Mouse (Mus musculus): ENCODE results near the gene Gm14743.
"Not testable (repeated sequence)": the region's sequence is repeated elsewhere in the genome, so short reads cannot be mapped to it uniquely, and the experiment has no call there.

Gene Gm14743

DNA sequence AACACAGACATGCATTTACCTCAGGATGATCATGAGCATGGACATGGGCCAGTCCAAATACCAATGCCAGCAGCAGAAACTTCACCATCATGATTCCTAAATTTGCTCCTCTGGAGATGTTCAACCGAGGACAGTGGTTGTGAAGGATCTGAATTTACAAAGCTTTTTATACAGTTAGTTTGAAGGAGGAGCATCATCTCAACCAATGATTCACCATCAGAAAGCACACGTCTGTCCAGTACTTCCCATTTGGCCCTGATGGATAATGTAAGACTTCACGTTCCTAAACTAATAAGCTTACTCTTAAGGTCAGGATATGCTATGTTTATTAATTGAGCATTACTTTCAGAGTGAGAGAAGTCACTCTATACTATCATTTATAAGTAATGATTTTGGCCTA is at the start of gene Gm14743:
TSS of gene Gm14743 (minus strand) at position 101 of the 400 bp plus-strand sequence.
- not testable (repeated sequence) for DNase-seq (ENCODE audit: low read depth, low spot score)

DNA sequence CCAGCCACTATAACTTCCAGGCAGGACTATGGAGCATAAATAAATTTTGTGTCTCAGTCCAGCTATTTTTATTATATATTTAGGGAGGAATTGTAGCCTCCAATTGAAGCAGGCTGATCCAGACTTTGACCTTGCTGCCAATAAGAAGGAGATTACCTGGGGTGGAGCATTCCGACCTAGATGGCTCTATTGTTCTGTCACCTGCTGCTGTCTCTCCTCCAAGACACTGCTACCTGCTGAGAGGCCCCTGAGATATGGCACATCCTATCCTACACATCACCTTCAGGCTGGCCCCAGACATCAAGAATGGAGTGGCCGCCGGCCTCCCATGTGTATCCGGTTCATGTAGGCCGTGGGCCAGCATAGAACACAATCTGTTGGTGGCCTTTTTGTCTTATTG is 42.9 kb downstream of the Gm14743 start:
- no peak for DNase-seq (ENCODE audit: low read depth, low spot score)

DNA sequence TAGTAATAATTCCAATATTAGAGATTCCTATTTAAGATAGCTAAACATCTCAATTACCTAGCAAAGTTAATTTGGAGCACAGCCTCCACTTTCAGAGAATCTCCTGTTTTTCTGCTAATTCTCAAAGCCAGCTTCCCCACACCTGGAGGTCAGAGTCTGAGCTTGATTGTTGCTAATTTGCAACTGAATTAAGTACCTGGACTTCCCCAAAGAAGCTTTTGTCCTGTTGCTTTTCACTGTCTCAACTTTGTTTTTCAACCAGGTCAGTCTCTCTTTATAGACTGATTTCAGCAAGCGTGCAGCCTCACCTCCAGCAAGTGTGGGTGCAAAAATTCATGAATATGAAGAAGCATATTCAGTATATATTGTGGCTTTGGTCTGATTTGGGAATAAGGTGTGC is 43.5 kb downstream of the Gm14743 start:
- DNase-seq (ENCODE audit: low read depth, low spot score): not testable (repeated sequence)
